Mouse (Mus musculus) CH12.LX (cell line): ENCODE measurements at regions not wholly inside any gene's neighbourhood (a gene's known extent, or its start where the extent isn't known, plus 50 kb on each side); places are given as distances from the start of the nearest gene placed in this dataset.

Experiments used
- CTCF ChIP-seq, 2 experiments: IDR thresholded peaks in 1 of 2; conservative IDR thresholded peaks in 1 of 2; 2 replicates each; pipeline ENCODE4 v1.5.1; 2011 to 2012; ENCODE audit warnings: low read depth in 2 of 2, low read length in 2 of 2, improper control_type of control experiment in 1 of 2, inconsistent platforms in 1 of 2, mild to moderate bottlenecking in 1 of 2, moderate library complexity in 1 of 2
- EP300 ChIP-seq: IDR thresholded peaks from 2 replicates; pipeline ENCODE4 v1.6.1; 2011; ENCODE audit warnings: low read length, improper control_type of control experiment
- MAX ChIP-seq: IDR thresholded peaks from 2 replicates; pipeline ENCODE4 v1.6.1; 2011; ENCODE audit warnings: low read length, improper control_type of control experiment
- MEF2A ChIP-seq: IDR thresholded peaks from 2 replicates; pipeline ENCODE4 v1.6.1; 2014; ENCODE audit warnings: low read depth, mild to moderate bottlenecking, inconsistent platforms, low read length, improper control_type of control experiment, borderline replicate concordance
- MYC ChIP-seq: IDR thresholded peaks from 2 replicates; pipeline ENCODE4 v1.6.1; 2011; ENCODE audit warnings: low read depth, mild to moderate bottlenecking, improper control_type of control experiment, low read length
- POLR2A ChIP-seq: IDR thresholded peaks from 2 replicates; pipeline ENCODE4 v1.6.1; 2011; ENCODE audit warnings: low read depth, mild to moderate bottlenecking, improper control_type of control experiment, low read length
- POLR2AphosphoS2 ChIP-seq: IDR thresholded peaks from 2 replicates; pipeline ENCODE4 v1.6.1; 2011; ENCODE audit warnings: low read depth, low read length, improper control_type of control experiment
- RAD21 ChIP-seq: IDR thresholded peaks from 2 replicates; pipeline ENCODE4 v1.6.1; 2011; ENCODE audit warnings: low read depth, mild to moderate bottlenecking, low read length, improper control_type of control experiment, moderate library complexity
- TBP ChIP-seq: conservative IDR thresholded peaks from 2 replicates; pipeline ENCODE4 v1.6.1; 2011; ENCODE audit warnings: low read depth, low read length, improper control_type of control experiment
- ZMIZ1 ChIP-seq: IDR thresholded peaks from 2 replicates; pipeline ENCODE4 v1.6.1; 2012; ENCODE audit warnings: low read depth, mild to moderate bottlenecking, inconsistent platforms, low read length, improper control_type of control experiment

DNA sequence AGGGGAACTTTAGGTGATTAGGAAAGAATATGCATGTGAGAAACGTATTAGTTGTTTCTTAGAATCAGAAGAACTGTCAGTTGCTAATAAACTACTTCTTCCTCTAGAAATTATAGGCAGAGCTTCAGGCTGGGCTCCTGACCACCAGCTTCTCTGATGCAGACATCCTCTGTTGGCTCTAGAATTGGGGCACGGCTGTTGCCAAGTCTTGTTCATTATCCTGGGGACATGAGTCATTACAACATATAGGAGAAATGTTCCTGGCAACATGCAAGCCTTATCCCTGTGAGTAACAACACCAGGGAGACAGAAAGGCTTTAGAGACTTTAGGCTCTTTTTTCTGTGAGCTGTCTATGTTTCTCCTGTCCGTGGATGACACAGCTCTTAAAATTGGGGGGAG lies 329.1 kb upstream of the Kirrel3 start:
- no peak for TF ChIP-seq EP300
- TF ChIP-seq MEF2A, result no peak
- no peak for TF ChIP-seq RAD21
- TF ChIP-seq POLR2A, result no peak
- no peak for TF ChIP-seq CTCF (conservative IDR thresholded peaks at IDR 0.05 in 1 of 2, IDR thresholded peaks at IDR 0.05 in 1 of 2; ENCODE audit: low read depth in 2 of 2, low read length in 2 of 2)
- no peak for TF ChIP-seq ZMIZ1
- TF ChIP-seq TBP, result no peak
- TF ChIP-seq POLR2AphosphoS2, result no peak
- TF ChIP-seq MAX, result no peak
- TF ChIP-seq MYC, result no peak
